Mouse (Mus musculus) lung, postnatal 0 days (tissue): ENCODE data around the gene Bmp10. TPM values are rescaled to one million over a fixed set of nuclear protein-coding genes. Genes with fewer than 3 reads are reported as not detected.
A peak's percentile ranks its signal among the peaks of the same experiment; 100 is the strongest.

Experiments
- ATAC-seq: fragments of 200-750 bp; cut with Nextera tagmentation; 2 replicates; pipeline ENCODE4 v1.8.0; 2017; ENCODE audit warnings: moderate library complexity
- DNase-seq: peaks from one replicate; pipeline ENCODE4 v3.0.0-alpha.2; 2016; ENCODE audit warnings: low spot score
- H3K27ac ChIP-seq: fragments of 300-500 bp; sonication (generic); 2 replicates; pipeline ENCODE4 v1.5.1; 2014; ENCODE audit warnings: antibody characterized with exemption, mild to moderate bottlenecking, low read length, mixed read lengths
- H3K27me3 ChIP-seq: fragments of 300-500 bp; sonication (generic); replicated peaks from 2 replicates; pipeline ENCODE4 v1.6.1; 2014; ENCODE audit warnings: low read length, mixed read lengths; ENCODE audit not compliant: insufficient read depth
- H3K36me3 ChIP-seq: fragments of 300-500 bp; sonication (generic); 2 replicates; pipeline ENCODE4 v1.6.1; 2014; ENCODE audit warnings: low read length, mixed read lengths; ENCODE audit not compliant: insufficient read depth
- H3K4me1 ChIP-seq: fragments of 300-500 bp; sonication (generic); 2 replicates; pipeline ENCODE4 v1.6.1; 2014; ENCODE audit warnings: antibody characterized with exemption, low read depth, low read length, mixed read lengths; ENCODE audit not compliant: insufficient read depth
- H3K4me2 ChIP-seq: fragments of 300-500 bp; sonication (generic); replicated peaks from 2 replicates; pipeline ENCODE4 v1.6.1; 2014; ENCODE audit warnings: low read depth, mild to moderate bottlenecking, low read length, moderate library complexity, mixed read lengths
- H3K4me3 ChIP-seq: fragments of 300-500 bp; sonication (generic); 2 replicates; pipeline ENCODE4 v1.5.1; 2014; ENCODE audit warnings: low read depth, low read length
- H3K9ac ChIP-seq: fragments of 300-500 bp; sonication (generic); replicated peaks from 2 replicates; pipeline ENCODE4 v1.6.1; 2014; ENCODE audit warnings: low read depth, mild to moderate bottlenecking
- H3K9me3 ChIP-seq: fragments of 300-500 bp; sonication (generic); 2 replicates; pipeline ENCODE4 v1.6.1; 2016; ENCODE audit warnings: low read length, mixed read lengths
- CTCF ChIP-seq: IDR thresholded peaks from 2 replicates; pipeline ENCODE4 v1.5.1; 2016; ENCODE audit warnings: antibody characterized with exemption, mild to moderate bottlenecking
- EP300 ChIP-seq: IDR thresholded peaks from 2 replicates; pipeline ENCODE4 v1.6.1; 2016; ENCODE audit warnings: antibody characterized with exemption, mild to moderate bottlenecking, control low read depth
- WGBS: fragments of 180-500 bp; shearing (Covaris S2); extraction: QIAGEN DNeasy Blood & Tissue Kit; methylation state at CpG from one replicate; pipeline ENCODE4 v1.1.7; 2014; 5-methylcytosine and 5-hydroxymethylcytosine counted together
- polyA plus RNA-seq: library from polyadenylated mRNA; unstranded; fragments of >200 nt; fragmentation: Nextera tagmentation; extraction: Ambion mirVana; gene quantifications from 2 replicates; pipeline ENCODE4 v1.2.1, GENCODE M21; 2015

Gene Bmp10
- polyA plus RNA-seq, 1 experiment from 2014 or later, result not detected

GRCm38 (mm10) chr6:87479291-87479999 is 50.7 kb downstream of the Bmp10 start:
- TF ChIP-seq EP300 (no peak), CTCF (no peak)
- no peak for ATAC-seq
- H3K36me3 ChIP-seq, result no peaks in the 10 kb centered on the region
- H3K9me3 ChIP-seq, result no peaks in the 10 kb centered on the region
- H3K27me3 ChIP-seq, result no peaks in the 10 kb centered on the region
- H3K4me1 ChIP-seq, result no peaks in the 10 kb centered on the region
- no peak overlapping the region for H3K4me3 ChIP-seq
- no peak for DNase-seq
- no peak overlapping the region for H3K9ac ChIP-seq
- H3K27ac ChIP-seq, result no peak overlapping the region
- H3K4me2 ChIP-seq, result no peak overlapping the region
- WGBS, result 22% methylated on average over 5 of the region's 5 CpGs

DNA sequence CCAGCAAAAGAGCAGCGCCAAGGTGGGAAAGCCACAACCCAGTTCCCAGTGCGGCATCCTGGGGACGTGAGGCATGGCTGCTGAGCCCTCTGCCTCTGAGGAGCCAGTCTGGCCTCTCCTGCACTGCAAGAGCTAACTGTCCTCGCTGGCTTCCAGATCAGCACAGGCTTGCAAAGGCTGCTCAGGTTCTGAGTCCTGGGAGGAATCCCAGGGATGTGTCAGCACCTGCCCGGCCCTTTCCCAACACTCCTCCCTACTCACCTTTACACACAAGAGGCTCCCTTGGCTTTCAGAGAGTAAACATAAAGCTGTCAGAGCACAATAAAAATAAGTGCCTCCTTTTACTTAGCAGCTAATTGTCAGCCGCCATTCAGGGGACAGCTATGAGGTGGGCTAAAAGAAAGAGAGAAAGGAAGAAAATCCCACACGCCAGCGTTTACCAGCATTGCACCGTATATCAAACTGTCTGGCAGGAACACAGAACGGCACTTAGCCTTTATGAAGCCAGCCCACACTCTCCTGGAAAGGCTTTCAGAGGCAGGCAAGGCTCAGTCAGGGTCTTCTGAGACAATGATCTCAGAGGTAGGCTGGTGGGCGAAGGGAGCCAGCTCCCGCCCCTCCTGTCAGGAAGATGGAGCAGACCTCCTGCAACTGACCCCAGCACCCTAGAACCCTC is 54.6 kb downstream of the Bmp10 start:
- no peak overlapping the region for H3K4me3 ChIP-seq

GRCm38 (mm10) chr6:87483900-87484289 is 55.1 kb downstream of the Bmp10 start:
- Histone ChIP-seq H3K9ac (no peak overlapping the region), H3K36me3 (no peaks in the 10 kb centered on the region), H3K4me3 (no peak overlapping the region), H3K27ac (no peak overlapping the region), H3K4me1 (no peaks in the 10 kb centered on the region), H3K27me3 (no peaks in the 10 kb centered on the region), H3K9me3 (no peaks in the 10 kb centered on the region), H3K4me2 (no peak overlapping the region)
- no peak for DNase-seq
- TF ChIP-seq CTCF (no peak), EP300 (no peak)
- ATAC-seq, result no peak
- 57% methylated on average over 3 of the region's 3 CpGs for WGBS

More for the DNA sequence above, 54.6 kb downstream of the Bmp10 start:
- WGBS, result 69% methylated on average over 12 of the region's 12 CpGs
- DNase-seq (no peak), ATAC-seq (no peak)
- no peaks in the 10 kb centered on the region for H3K9me3 ChIP-seq
- no peak overlapping the region for H3K27ac ChIP-seq
- no peak for TF ChIP-seq EP300
- TF ChIP-seq CTCF, result no peak
- no peak overlapping the region for H3K9ac ChIP-seq
- no peaks in the 10 kb centered on the region for H3K4me1 ChIP-seq
- no peaks in the 10 kb centered on the region for H3K36me3 ChIP-seq
- no peak overlapping the region for H3K4me2 ChIP-seq
- no peaks in the 10 kb centered on the region for H3K27me3 ChIP-seq

DNA sequence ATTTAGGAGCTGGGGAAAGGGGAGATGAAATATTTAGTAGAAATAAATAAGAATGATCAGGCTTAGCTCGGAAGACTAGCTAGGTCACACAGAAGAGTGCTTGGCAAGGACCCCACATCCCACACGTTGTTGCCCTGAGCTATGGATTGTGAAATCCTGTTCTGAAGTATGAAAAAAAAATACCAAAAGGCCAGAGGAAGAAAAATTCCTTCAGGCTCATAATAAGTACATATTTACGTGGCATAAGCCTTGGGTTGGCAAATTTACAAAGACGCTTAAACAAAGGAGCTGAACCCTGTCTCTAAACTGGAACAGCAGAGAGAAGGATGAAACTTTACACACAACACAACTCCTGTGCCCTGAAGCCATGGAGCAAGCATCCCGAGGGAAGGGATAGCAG is 56.0 kb downstream of the Bmp10 start:
- H3K27ac ChIP-seq, result no peak overlapping the region

More for the DNA sequence above, 56.0 kb downstream of the Bmp10 start:
- TF ChIP-seq EP300 (no peak), CTCF (no peak)
- ATAC-seq (peak; percentile 26), DNase-seq (peak; percentile 74)
- Histone ChIP-seq H3K4me1 (no peaks in the 10 kb centered on the region), H3K27me3 (no peaks in the 10 kb centered on the region), H3K4me2 (no peak overlapping the region), H3K9ac (no peak overlapping the region), H3K36me3 (no peaks in the 10 kb centered on the region), H3K9me3 (no peaks in the 10 kb centered on the region), H3K4me3 (no peak overlapping the region)
- 31% methylated on average over 5 of the region's 5 CpGs for WGBS

Other genes with a start within 250 kb of the Bmp10 start
- gene Antxr1, start 93.2 kb upstream of the Bmp10 start, polyA plus RNA-seq, result 11.7 and 13.9 TPM in 2 replicates
- gene Gkn1, start 78.1 kb upstream of the Bmp10 start, polyA plus RNA-seq, result 0.11 and 0.31 TPM in 2 replicates
- gene Gkn2, start 55.6 kb upstream of the Bmp10 start, polyA plus RNA-seq, result 0.20 TPM in 1 of 2 replicates, not detected in the other
- gene Gkn3, start 40.1 kb upstream of the Bmp10 start, polyA plus RNA-seq, result 5.2 and 6.1 TPM in 2 replicates
- gene Arhgap25, start 104.3 kb downstream of the Bmp10 start, polyA plus RNA-seq, result 9.9 and 10.2 TPM in 2 replicates
- 0.41 and 0.52 TPM in 2 replicates for gene Prokr1, start 161.7 kb downstream of the Bmp10 start, polyA plus RNA-seq
- gene Aplf, start 243.2 kb downstream of the Bmp10 start, polyA plus RNA-seq, result 8.7 and 10.0 TPM in 2 replicates